In genomic region chrX:139191506-139191905, GRCm38 (mm10) we compare ENCODE assay signal across 23 mouse cellular contexts. TPM values are rescaled to one million over a fixed set of nuclear protein-coding genes. Genes with fewer than 3 reads are reported as not detected.
A peak's percentile ranks its signal among the peaks of the same experiment; 100 is the strongest.
DNase-seq lines count a peak whose midpoint lies in the region; ATAC-seq and TF ChIP-seq lines count a peak whose summit lies in the region.
"Not testable (repeated sequence)": the region's sequence is repeated elsewhere in the genome, so short reads cannot be mapped to it uniquely, and the experiment has no call there.
"Had no signal": no experiment of that assay in that cellular context is flagged by ENCODE, and none has a peak within 500 bp of the region (broad histone marks: within the 10 kb centered on the region; RNA-seq: fewer than 3 reads in every experiment).

No protein-coding gene starts in this region.

- not testable (repeated sequence) for H3K4me2 ChIP-seq in intestine, embryonic 14.5 days (ENCODE audit: low read length); midbrain, postnatal 0 days (ENCODE audit: low read depth, low read length, poor library complexity, severe bottlenecking)

- not testable (repeated sequence) for H3K27me3 ChIP-seq in ES-Bruce4 (ENCODE audit: control insufficient read depth, insufficient read depth, low read length, poor library complexity, severe bottlenecking); intestine, embryonic 14.5 days (replicated peaks; ENCODE audit: control insufficient read depth, insufficient read depth, low read length); liver, adult 2 months (ENCODE audit: control insufficient read depth, insufficient read depth, low read length); midbrain, postnatal 0 days (ENCODE audit: insufficient read depth, low read length)

- TF ChIP-seq CTCF in ES-Bruce4 (IDR thresholded peaks at IDR 0.05; ENCODE audit: low read depth, low read length), result peak; percentile 44
- peak; percentile 26; the same call in 1 of the 2 replicates for TF ChIP-seq CTCF in gastrocnemius, adult 2 months (IDR thresholded peaks at IDR 0.05)
- TF ChIP-seq CTCF in liver, adult 2 months (IDR thresholded peaks at IDR 0.05; ENCODE audit: low read depth, low read length), result peak; percentile 29
- peak; percentile 19; the same call in 1 of the 2 replicates for TF ChIP-seq CTCF in midbrain, postnatal 0 days (IDR thresholded peaks at IDR 0.05)

- not testable (repeated sequence) for H3K27ac ChIP-seq in ES-Bruce4 (ENCODE audit: insufficient read depth, low read length); gastrocnemius, adult 2 months; intestine, embryonic 14.5 days (ENCODE audit: low read depth); liver, adult 2 months (replicated peaks; ENCODE audit: insufficient read depth, low read depth, low read length); midbrain, postnatal 0 days (ENCODE audit: low read depth, low read length)

- not testable (repeated sequence) for ATAC-seq in intestine, embryonic 14.5 days (replicated peaks; ENCODE audit: low FRiP score, low TSS enrichment, low read depth); midbrain, postnatal 0 days (ENCODE audit: low FRiP score)

- not testable (repeated sequence) for TF ChIP-seq POLR2A in ES-Bruce4 (IDR thresholded peaks at IDR 0.05; ENCODE audit: insufficient read depth, low read length); liver, adult 2 months (IDR thresholded peaks at IDR 0.05; ENCODE audit: extremely low read depth, insufficient read depth, low read length)

- H3K9ac ChIP-seq in ES-Bruce4 (ENCODE audit: low read depth, poor library complexity, severe bottlenecking); intestine, embryonic 14.5 days (ENCODE audit: low read length); liver, adult 2 months (ENCODE audit: low read depth, low read length); midbrain, postnatal 0 days (replicated peaks; ENCODE audit: low read length, poor library complexity, severe bottlenecking): not testable (repeated sequence)

- H3K4me1 ChIP-seq in ES-Bruce4 (ENCODE audit: control insufficient read depth, insufficient read depth, low read length); intestine, embryonic 14.5 days (replicated peaks; ENCODE audit: control insufficient read depth, insufficient read depth, low read length); liver, adult 2 months (ENCODE audit: control insufficient read depth, insufficient read depth, low read length); midbrain, postnatal 0 days (ENCODE audit: insufficient read depth, low read length): not testable (repeated sequence)

- H3K9me3 ChIP-seq in ES-Bruce4 (replicated peaks; ENCODE audit: control insufficient read depth, insufficient read depth, low read length, poor library complexity, severe bottlenecking); intestine, embryonic 14.5 days (ENCODE audit: control insufficient read depth, low read length); midbrain, postnatal 0 days (ENCODE audit: low read length): not testable (repeated sequence)

- DNase-seq in WW6 (ENCODE audit: low read depth, low spot score), result peak; percentile 4
- not testable (repeated sequence) for DNase-seq in gastrocnemius, adult 2 months; liver, adult 2 months (ENCODE audit: extremely low read depth, low read depth, low spot score); midbrain, postnatal 0 days (ENCODE audit: low spot score)
- DNase-seq in intestine, embryonic 14.5 days (ENCODE audit: low spot score), result peak; percentile 53
- peak; percentile 3 for DNase-seq in thymus, postnatal 14 days

- not testable (repeated sequence) for H3K36me3 ChIP-seq in ES-Bruce4 (ENCODE audit: control insufficient read depth, insufficient read depth, low read length, poor library complexity, severe bottlenecking); intestine, embryonic 14.5 days (ENCODE audit: control insufficient read depth, insufficient read depth, low read length); liver, adult 2 months (ENCODE audit: control insufficient read depth, insufficient read depth, low read length); midbrain, postnatal 0 days (ENCODE audit: insufficient read depth, low read length)

- TF ChIP-seq EP300 in ES-Bruce4 (IDR thresholded peaks at IDR 0.05; ENCODE audit: insufficient read depth, low read depth, low read length), result not testable (repeated sequence)

- intact Hi-C loops in gastrocnemius, adult 2 months (cut with DNase I), result not testable (repeated sequence)

- H3K79me2 ChIP-seq in liver, adult 2 months (ENCODE audit: control insufficient read depth, insufficient read depth, low read length), result not testable (repeated sequence)

- WGBS in intestine, embryonic 14.5 days, result 90% methylated on average over 3 of the region's 3 CpGs
- WGBS in liver, adult 2 months, result 92% methylated on average over 3 of the region's 3 CpGs
- 88% methylated on average over 3 of the region's 3 CpGs for WGBS in midbrain, postnatal 0 days

- H3K4me3 ChIP-seq in ES-Bruce4 (ENCODE audit: low read depth, low read length); gastrocnemius, adult 2 months; intestine, embryonic 14.5 days (ENCODE audit: low read depth, low read length); liver, adult 2 months (ENCODE audit: insufficient read depth, low read depth, low read length); midbrain, postnatal 0 days (ENCODE audit: low read depth, low read length): not testable (repeated sequence)

RNA-seq across cellular contexts. Expression of gene 4933428M09Rik, which starts 12.5 kb away (rescaled TPM):
- not detected in 2 replicates for polyA plus RNA-seq in ES-Bruce4 (2011; ENCODE audit: insufficient read depth, insufficient read length, low read depth, missing spikeins)
- not detected for total RNA-seq in gastrocnemius, adult 2 months (2021)
- polyA plus RNA-seq in intestine, embryonic 14.5 days (2014; fragmentation: Nextera tagmentation; extraction: Ambion mirVana), result not detected in 2 replicates
- total RNA-seq in liver, adult 2 months (2014; rRNA removed), result not detected in 2 replicates
- polyA plus RNA-seq in liver, adult 2 months (2012; rRNA removed), result not detected in 2 replicates
- total RNA-seq in midbrain, postnatal 0 days (2014; rRNA removed), result not detected in 2 replicates
- not detected in 2 replicates for polyA plus RNA-seq in midbrain, postnatal 0 days (2015; fragmentation: Nextera tagmentation; extraction: Ambion mirVana)
- total RNA-seq: adrenal gland, postnatal 14 days; common myeloid progenitor, adult 5-6 weeks; gastrocnemius, postnatal 10 days; granulocyte monocyte progenitor cell, adult 5-6 weeks; heart, postnatal 10 days; layer of hippocampus, adult 18-20 months; layer of hippocampus, postnatal 25 days; megakaryocyte-erythroid progenitor cell, adult 5-6 weeks had no signal
- polyA plus RNA-seq: embryonic facial prominence, embryonic 15.5 days; forebrain, embryonic 14.5 days; heart, embryonic 11.5 days; hindbrain, embryonic 12.5 days; liver, embryonic 11.5 days; lung, adult 2 months; midbrain, embryonic 14.5 days; neural tube, embryonic 12.5 days had no signal

RNA-seq across cellular contexts. Expression of gene Mum1l1, which starts 18.3 kb away (rescaled TPM):
- 12.8 and 14.5 TPM in 2 replicates for polyA plus RNA-seq in ES-Bruce4 (2011; ENCODE audit: insufficient read depth, insufficient read length, low read depth, missing spikeins)
- 1 to 10 TPM; 4.6 to 6.1 TPM for total RNA-seq in gastrocnemius, adult 2 months (2021)
- polyA plus RNA-seq in intestine, embryonic 14.5 days (2014; fragmentation: Nextera tagmentation; extraction: Ambion mirVana), result 14.6 and 18.4 TPM in 2 replicates
- total RNA-seq in liver, adult 2 months (2014; rRNA removed), result 0.09 and 0.20 TPM in 2 replicates
- polyA plus RNA-seq in liver, adult 2 months (2012; rRNA removed), result 0.02 TPM in 1 of 2 replicates, not detected in the other
- total RNA-seq in midbrain, postnatal 0 days (2014; rRNA removed), result 5.2 and 7.1 TPM in 2 replicates
- 8.4 and 8.6 TPM in 2 replicates for polyA plus RNA-seq in midbrain, postnatal 0 days (2015; fragmentation: Nextera tagmentation; extraction: Ambion mirVana)
- total RNA-seq: megakaryocyte-erythroid progenitor cell, adult 5-6 weeks had no signal
